Mouse (Mus musculus): ENCODE results near the gene Rab3il1.

DNA sequence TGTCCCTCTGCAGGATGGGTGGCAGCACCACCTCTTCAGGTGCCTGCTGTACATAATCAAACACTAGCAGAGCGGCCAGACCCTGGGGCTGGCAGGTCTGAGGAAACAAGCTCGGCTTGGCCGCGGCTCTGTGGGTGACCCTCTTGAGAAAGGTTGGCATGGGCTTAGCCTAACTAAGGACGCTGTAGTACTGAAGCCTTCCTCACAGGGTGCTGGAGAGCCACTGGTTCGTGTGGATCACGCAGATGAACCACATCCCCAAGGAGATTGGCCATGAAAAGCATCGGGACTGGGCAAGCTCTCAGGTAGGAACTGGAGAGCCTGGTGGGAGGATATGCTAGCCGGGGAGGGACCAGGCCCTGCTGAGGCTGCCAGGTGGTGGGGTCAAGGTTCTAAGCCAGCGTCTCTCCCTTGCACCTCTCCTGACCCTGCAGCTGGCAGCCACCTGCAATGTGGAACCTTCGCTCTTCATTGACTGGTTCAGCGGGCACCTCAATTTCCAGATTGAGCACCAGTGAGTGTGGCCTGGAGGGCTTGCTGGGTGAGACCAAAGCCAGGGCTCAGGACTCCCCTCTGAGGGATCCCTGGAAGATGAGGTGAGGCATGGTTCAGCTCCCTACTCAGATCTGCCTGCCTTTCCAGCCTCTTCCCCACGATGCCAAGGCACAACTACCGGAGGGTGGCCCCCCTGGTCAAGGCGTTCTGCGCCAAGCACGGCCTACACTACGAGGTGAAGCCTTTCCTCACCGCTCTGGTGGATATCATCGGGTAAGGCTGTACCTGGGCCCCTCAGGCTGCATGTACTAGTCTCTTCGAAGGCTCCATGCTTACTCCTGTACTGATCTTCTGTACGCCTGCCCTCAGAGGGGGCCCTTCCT lies 54.6 kb downstream of the Rab3il1 start:
- TF ChIP-seq EP300 (IDR thresholded peaks at IDR 0.05; ENCODE audit: low read depth) (no peak), CTCF (IDR thresholded peaks at IDR 0.05; ENCODE audit: low read depth) (no peak)

All from heart, postnatal 0 days (tissue).